Mouse (Mus musculus) activated CD4-positive, CD25-positive, alpha-beta regulatory T cell, adult 4 months (primary cell): ENCODE data around the gene Ldlrap1. TPM values are rescaled to one million over a fixed set of nuclear protein-coding genes. Genes with fewer than 3 reads are reported as not detected.
"Not testable (repeated sequence)": the region's sequence is repeated elsewhere in the genome, so short reads cannot be mapped to it uniquely, and the experiment has no call there.

Source experiments
- ATAC-seq: one replicate; pipeline ENCODE4 v1.8.0; 2017
- polyA plus RNA-seq, 2 experiments: library from polyadenylated mRNA; unstranded; fragments of 100-300 nt; shearing (Covaris generic); gene quantifications; one replicate each; pipeline ENCODE4 v1.2.1; 2017

Ldlrap1 gene
- 10 to 100 TPM; 21.3 to 25.2 TPM for polyA plus RNA-seq

- peak; percentile 76 for ATAC-seq
These were observed at the start of gene Ldlrap1 for GRCm38 (mm10) chr4:134767426-134768225. Gene Ldlrap1 (minus strand): TSS chr4:134768024.

DNA sequence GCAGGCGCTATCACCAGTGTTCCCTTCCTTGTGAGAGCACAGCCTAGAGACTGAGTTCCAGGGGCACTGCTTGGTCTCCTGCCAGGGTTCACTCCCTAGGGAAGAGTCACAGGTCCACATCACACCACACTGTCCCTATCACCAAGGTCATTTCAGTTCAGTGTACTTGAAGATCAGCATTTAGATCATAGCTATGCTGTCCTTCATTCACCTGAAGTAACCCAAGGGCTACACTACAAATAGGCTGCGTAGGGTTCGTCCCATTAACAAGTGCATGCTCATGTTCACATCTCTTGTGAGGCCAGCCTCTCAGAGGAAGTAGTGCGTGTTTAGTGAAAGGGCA is 46.4 kb upstream of the Ldlrap1 start:
- no peak for ATAC-seq

DNA sequence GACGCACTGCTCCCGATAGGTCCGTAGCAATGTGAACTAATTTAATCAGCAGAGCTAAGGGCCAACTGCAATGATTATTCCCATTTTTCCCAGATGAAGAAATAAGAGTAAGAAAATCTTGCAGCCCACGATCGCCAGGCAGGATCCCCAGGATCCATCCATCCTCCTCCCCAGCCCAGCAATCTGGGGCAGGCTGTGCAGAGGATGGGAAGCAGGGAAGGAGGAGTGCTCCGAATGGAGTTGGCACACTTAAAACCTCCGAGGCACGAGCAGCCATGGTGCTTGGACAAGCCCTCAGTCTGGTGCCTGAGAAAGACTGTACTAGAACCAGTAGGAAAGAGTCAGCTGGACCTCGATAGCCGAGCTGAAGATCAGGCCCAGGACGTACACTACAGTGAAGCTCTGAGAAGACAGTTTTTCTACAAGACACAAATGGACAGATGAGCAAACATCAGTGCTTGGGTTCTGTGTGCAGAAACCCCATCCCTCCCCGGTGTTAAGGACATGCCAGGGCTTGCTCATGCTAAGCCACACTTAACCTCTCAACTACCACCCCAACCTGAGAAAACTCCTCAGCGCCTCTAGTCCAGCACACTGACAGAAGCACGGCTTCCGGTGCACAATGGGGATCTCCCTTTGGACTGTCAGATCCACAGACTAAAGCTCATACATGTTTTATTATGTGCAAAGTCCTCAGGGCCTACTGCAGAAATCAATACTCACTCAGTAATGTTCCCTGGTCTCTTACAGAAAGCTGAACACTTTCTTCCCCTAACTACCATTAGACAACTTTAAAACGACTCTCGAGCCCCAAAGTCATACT is 45.8 kb upstream of the Ldlrap1 start:
- no peak for ATAC-seq

GRCm38 (mm10) chr4:134804765-134805164 is 36.9 kb upstream of the Ldlrap1 start:
- ATAC-seq: no peak

DNA sequence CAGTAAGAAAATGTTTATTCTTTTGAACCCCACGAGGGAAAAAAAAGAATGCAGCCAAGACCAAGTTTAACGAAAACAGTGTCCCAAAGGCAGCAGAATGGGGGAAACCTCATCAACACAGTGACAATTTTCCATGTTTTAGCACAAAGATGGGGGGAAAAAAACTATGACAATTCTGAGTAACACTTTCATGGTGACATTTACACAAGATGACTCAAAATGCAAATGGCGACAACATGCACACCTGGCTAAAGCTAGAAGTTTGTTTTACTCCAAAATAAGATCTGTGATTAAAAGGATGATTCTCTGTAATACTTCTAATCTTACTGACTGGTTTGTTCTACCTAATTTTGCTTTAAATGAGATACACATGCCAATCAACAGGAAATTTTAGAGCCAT is 34.9 kb upstream of the Ldlrap1 start:
- ATAC-seq: no peak

- no peak for ATAC-seq
These were observed 34.3 kb upstream of the Ldlrap1 start for GRCm38 (mm10) chr4:134802155-134802554.

GRCm38 (mm10) chr4:134800693-134801092 is 32.9 kb upstream of the Ldlrap1 start:
- no peak for ATAC-seq

DNA sequence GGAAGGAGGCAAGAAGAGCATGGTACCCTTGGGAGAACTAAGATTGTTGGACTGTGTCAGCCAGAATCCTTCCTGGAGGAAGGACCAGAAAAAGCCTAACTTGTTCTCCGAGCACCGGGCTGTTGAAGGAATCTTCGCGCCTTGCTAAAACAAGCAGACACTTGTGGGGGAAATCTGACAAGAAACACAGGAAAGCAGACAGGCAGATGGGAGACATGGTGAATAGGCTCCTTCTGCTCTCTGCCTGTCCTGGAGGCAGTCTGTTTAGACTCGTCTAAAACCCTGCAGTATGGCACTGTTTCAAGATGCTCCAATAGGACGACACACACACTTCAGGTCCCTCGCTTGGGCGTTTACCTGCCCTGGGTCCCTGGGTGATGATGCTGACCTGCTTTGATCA is 32.3 kb upstream of the Ldlrap1 start:
- ATAC-seq: no peak

GRCm38 (mm10) chr4:134799272-134799671 is 31.4 kb upstream of the Ldlrap1 start:
- ATAC-seq: no peak

- ATAC-seq: no peak
These were observed 31.0 kb upstream of the Ldlrap1 start for GRCm38 (mm10) chr4:134798861-134799260.

DNA sequence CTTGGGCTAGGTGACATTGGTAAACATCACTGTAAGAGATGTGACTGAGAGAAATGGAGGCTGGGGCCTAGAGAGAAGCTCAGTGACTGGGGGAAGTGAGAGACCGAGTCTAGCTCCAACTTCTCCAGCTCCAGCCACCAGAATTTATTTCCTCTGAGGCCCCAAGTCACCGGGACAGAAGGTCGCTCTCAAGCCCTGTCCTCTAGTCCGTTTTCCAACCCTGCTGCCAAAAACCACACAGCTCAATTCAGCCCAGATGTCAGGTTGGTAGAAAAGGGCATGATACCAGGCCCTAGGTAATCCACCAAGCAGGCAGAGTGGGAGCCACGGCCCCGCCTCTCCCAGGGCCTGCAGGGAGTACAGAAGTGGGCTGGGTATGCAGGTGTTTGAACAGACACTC is 29.8 kb upstream of the Ldlrap1 start:
- ATAC-seq: no peak

GRCm38 (mm10) chr4:134796581-134797361 is 28.9 kb upstream of the Ldlrap1 start:
- peak; percentile 85 for ATAC-seq

GRCm38 (mm10) chr4:134795819-134796485 is 28.1 kb upstream of the Ldlrap1 start:
- ATAC-seq: no peak

DNA sequence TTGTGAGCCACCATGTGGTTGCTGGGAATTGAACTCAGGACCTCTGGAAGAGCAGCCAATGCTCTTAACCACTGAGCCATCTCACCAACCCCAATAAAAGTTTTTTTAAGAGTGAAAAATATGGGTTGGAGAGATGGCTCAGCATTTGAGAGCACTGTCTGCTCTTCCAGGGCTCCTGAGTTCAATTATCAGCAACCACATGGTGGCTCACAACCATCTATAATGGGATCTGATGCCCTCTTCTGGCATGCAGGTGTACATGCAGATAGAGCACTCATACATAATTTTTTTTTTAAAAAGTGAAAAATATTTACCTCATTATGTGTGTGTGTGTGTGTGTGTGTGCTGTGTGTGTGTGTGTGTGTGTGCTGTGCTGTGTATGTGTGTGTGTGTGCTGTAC is 27.1 kb upstream of the Ldlrap1 start:
- not testable (repeated sequence) for ATAC-seq

DNA sequence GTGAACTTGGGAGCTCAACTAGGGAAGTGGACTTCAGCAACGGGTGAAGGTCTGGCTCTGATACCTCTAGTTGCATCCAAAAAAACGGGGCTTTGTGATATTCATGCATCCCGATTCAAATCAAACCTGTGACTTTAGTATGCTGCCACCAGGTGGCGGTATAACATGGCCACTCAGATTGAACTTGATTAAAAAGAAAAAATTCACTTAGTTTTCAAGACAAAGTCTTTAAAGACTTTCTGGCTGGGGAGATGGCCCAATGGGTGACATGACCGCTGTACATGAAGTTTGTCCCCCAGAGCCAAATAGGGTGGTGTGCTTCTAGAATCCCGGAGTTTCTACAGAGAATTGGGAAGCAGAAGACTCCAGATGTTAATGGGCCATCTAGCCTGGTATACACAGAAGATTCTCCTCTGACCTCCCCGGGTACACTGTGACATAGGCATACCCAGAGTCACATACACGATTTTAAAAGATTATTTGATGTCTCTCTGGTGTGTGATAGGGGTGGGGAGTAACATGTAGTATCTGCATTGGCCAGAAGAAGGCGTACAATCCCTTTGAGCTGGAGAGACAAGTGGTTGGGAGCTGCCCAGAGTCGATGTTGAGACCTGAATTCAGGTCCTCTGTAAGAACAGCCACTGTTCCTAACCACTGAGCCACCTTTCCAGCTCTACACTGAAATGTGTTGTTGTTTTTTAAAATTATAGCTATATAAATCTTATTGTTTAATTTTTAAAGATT is 25.6 kb upstream of the Ldlrap1 start:
- ATAC-seq: no peak

- ATAC-seq: no peak
These were observed 23.9 kb upstream of the Ldlrap1 start for GRCm38 (mm10) chr4:134791731-134792130.

DNA sequence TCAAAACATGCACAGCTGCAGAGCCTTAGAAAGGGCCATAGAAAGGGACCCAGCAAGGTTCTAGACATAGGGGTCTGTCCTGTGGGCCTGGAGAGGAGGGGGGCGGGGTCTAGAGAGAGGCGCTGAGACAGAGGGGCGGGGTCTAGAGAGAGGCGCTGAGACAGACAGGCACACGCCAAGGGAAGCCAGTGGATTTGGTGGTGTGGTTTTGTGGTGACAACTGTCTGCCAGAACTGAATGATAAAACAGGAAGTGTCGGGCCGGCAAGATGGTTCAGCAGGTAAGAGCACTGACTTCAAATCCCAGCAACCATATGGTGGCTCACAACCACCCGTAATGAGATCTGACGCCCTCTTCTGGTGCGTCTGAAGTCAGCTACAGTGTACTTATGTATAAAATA is 19.1 kb upstream of the Ldlrap1 start:
- peak; percentile 98 for ATAC-seq

GRCm38 (mm10) chr4:134784701-134785100 is 16.9 kb upstream of the Ldlrap1 start:
- no peak for ATAC-seq

DNA sequence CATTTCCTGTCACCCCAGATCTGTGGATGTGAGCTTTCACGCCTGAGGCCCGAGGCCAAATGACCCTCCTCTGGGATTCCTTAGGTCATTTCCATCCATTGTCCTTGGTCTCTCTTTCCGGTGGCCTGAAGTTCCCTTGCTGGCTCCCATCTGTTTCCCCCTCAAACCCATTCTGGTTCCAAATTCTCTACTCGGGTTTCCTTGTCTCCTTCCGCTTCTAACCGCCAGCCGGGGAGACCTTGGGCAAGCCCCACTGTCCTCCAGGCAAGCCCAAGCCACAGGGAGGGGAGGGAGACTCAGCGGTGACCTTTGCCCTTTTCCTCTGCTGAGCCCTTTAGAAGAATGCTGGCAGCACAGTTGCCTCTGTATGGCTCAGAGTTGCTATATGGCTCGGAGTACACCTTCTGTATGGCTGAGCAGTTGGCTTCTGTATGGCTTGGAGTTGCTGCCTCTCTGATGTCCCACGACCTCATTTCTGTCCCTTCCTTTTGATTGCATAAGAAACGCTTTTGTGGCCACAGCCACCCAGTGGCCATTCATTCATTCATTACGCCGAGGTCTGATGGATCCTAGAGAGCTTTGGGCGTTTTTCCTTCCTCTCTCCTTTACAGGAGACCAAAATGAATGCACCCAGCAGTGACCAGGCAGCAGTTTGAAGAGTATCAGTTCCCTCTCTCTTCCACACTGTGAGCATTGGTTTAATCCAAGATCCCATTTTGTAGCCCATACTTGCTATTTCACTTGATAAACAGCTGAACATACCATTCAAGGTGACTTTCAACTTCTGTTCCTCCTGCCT is 11.5 kb upstream of the Ldlrap1 start:
- no peak for ATAC-seq

GRCm38 (mm10) chr4:134776246-134776645 is 8.4 kb upstream of the Ldlrap1 start:
- no peak for ATAC-seq
